Mouse (Mus musculus) T-helper 17 cell (primary cell): ENCODE results near the gene Skap2.

Experiments used
- in situ Hi-C, 2 experiments: fragments of 300-600 bp; cut with MboI, MseI; formaldehyde crosslinking; loops; 1 replicate in 1 of 2; 2 replicates in 1 of 2; pipeline ENCODE4 v1.15.1; 2025; ENCODE audit warnings: high pct_unique_total_duplicates in 2 of 2

Skap2 gene

GRCm38 (mm10) chr6:52012409-52013244, at the start of gene Skap2:
Gene Skap2, minus strand, starts transcription at chr6:52012549.
- in situ Hi-C loops = loop anchor here in 1 of 2 experiments (5.0 kb wide), 1 partner anchor 205 kb away; no protein-coding TSS in a partner anchor

- in situ Hi-C loops = no loop called here
Observed at GRCm38 (mm10) chr6:52058899-52059448, 46.6 kb upstream of the Skap2 start.

- in situ Hi-C loops = no loop called here
Observed at GRCm38 (mm10) chr6:52058120-52058519, 45.8 kb upstream of the Skap2 start.

- in situ Hi-C loops = no loop called here
Observed at GRCm38 (mm10) chr6:52053567-52054561, 41.5 kb upstream of the Skap2 start.

GRCm38 (mm10) chr6:52050062-52050461, 37.7 kb upstream of the Skap2 start:
- in situ Hi-C loops = no loop called here

- in situ Hi-C loops = no loop called here
Observed at GRCm38 (mm10) chr6:52045517-52045916, 33.2 kb upstream of the Skap2 start.

- in situ Hi-C loops = no loop called here
Observed at GRCm38 (mm10) chr6:52036077-52036476, 23.7 kb upstream of the Skap2 start.

GRCm38 (mm10) chr6:52031181-52031580, 18.8 kb upstream of the Skap2 start:
- in situ Hi-C loops = no loop called here

GRCm38 (mm10) chr6:52028131-52028530, 15.8 kb upstream of the Skap2 start:
- in situ Hi-C loops = no loop called here

- in situ Hi-C loops = no loop called here
Observed at GRCm38 (mm10) chr6:52027181-52027580, 14.8 kb upstream of the Skap2 start.

GRCm38 (mm10) chr6:52026281-52026680, 13.9 kb upstream of the Skap2 start:
- in situ Hi-C loops = no loop called here

- in situ Hi-C loops = no loop called here
Observed at GRCm38 (mm10) chr6:52024730-52025129, 12.4 kb upstream of the Skap2 start.

GRCm38 (mm10) chr6:52022363-52022762, 10.0 kb upstream of the Skap2 start:
- in situ Hi-C loops = no loop called here

GRCm38 (mm10) chr6:52020276-52020675, 7.9 kb upstream of the Skap2 start:
- in situ Hi-C loops = no loop called here

- in situ Hi-C loops = loop anchor here in 1 of 2 experiments (5.0 kb wide), 1 partner anchor 204 kb away; no protein-coding TSS in a partner anchor
Observed at GRCm38 (mm10) chr6:52013245-52013945, 1.0 kb upstream of the Skap2 start.

- in situ Hi-C loops = loop anchor here in 1 of 2 experiments (5.0 kb wide), 1 partner anchor 206 kb away; no protein-coding TSS in a partner anchor
Observed at GRCm38 (mm10) chr6:52011559-52012408, 565 bp downstream of the Skap2 start.

GRCm38 (mm10) chr6:52009385-52009784, 3.0 kb downstream of the Skap2 start:
- in situ Hi-C loops = loop anchor here in 1 of 2 experiments (10.0 kb wide), 1 partner anchor 205 kb away; the partner anchor contains the start of genes Gm28308 and Hoxa3

- in situ Hi-C loops = loop anchor here in 1 of 2 experiments (10.0 kb wide), 1 partner anchor 206 kb away; the partner anchor contains the start of genes Gm28308 and Hoxa3
Observed at GRCm38 (mm10) chr6:52008757-52009156, 3.6 kb downstream of the Skap2 start.

GRCm38 (mm10) chr6:52006649-52007218, 5.6 kb downstream of the Skap2 start:
- in situ Hi-C loops = loop anchor here in 1 of 2 experiments (10.0 kb wide), 1 partner anchor 208 kb away; the partner anchor contains the start of genes Gm28308 and Hoxa3
